Mouse (Mus musculus) hindbrain, postnatal 0 days (tissue): ENCODE measurements around the gene Palm2. TPM values are rescaled to one million over a fixed set of nuclear protein-coding genes. Genes with fewer than 3 reads are reported as not detected.

Source experiments
- ATAC-seq: fragments of 200-750 bp; cut with Nextera tagmentation; 2 replicates; pipeline ENCODE4 v1.8.0; 2017; ENCODE audit warnings: mild to moderate bottlenecking, moderate TSS enrichment, moderate library complexity
- DNase-seq: peaks from one replicate; pipeline ENCODE4 v3.0.0-alpha.2; 2015; ENCODE audit warnings: low spot score
- H3K27ac ChIP-seq: fragments of 300-500 bp; sonication (generic); 2 replicates; pipeline ENCODE4 v1.5.1; 2014; ENCODE audit warnings: mild to moderate bottlenecking
- H3K27me3 ChIP-seq: fragments of 300-500 bp; sonication (generic); 2 replicates; pipeline ENCODE4 v1.6.1; 2014; ENCODE audit warnings: low read length, mixed read lengths; ENCODE audit not compliant: insufficient read depth
- H3K36me3 ChIP-seq: fragments of 300-500 bp; sonication (generic); 2 replicates; pipeline ENCODE4 v1.6.1; 2014; ENCODE audit warnings: low read length, mixed read lengths; ENCODE audit not compliant: insufficient read depth
- H3K4me1 ChIP-seq: fragments of 300-500 bp; sonication (generic); 2 replicates; pipeline ENCODE4 v1.6.1; 2014; ENCODE audit warnings: antibody characterized with exemption, low read length, mixed read lengths; ENCODE audit not compliant: insufficient read depth
- H3K4me2 ChIP-seq: fragments of 300-500 bp; sonication (generic); 2 replicates; pipeline ENCODE4 v1.6.1; 2014; ENCODE audit warnings: low read depth, mild to moderate bottlenecking, low read length, moderate library complexity, mixed read lengths
- H3K4me3 ChIP-seq: fragments of 300-500 bp; sonication (generic); 2 replicates; pipeline ENCODE4 v1.5.1; 2014; ENCODE audit warnings: low read length
- H3K9ac ChIP-seq: fragments of 300-500 bp; sonication (generic); replicated peaks from 2 replicates; pipeline ENCODE4 v1.6.1; 2014; ENCODE audit warnings: mild to moderate bottlenecking, low read length, moderate library complexity, mixed read lengths
- H3K9me3 ChIP-seq: fragments of 300-500 bp; sonication (generic); 2 replicates; pipeline ENCODE4 v1.6.1; 2016; ENCODE audit warnings: low read length, mixed read lengths
- CTCF ChIP-seq: IDR thresholded peaks from 2 replicates; pipeline ENCODE4 v1.5.1; 2016; ENCODE audit warnings: antibody characterized with exemption, control low read depth, low read depth
- WGBS: fragments of 180-500 bp; shearing (Covaris S2); extraction: QIAGEN DNeasy Blood & Tissue Kit; methylation state at CpG from one replicate; pipeline ENCODE4 v1.1.7; 2014; 5-methylcytosine and 5-hydroxymethylcytosine counted together
- polyA plus RNA-seq: library from polyadenylated mRNA; unstranded; fragments of >200 nt; fragmentation: Nextera tagmentation; extraction: Ambion mirVana; gene quantifications from 2 replicates; pipeline ENCODE4 v1.2.1, GENCODE M21; 2015
- total RNA-seq: library from RNA; depleted of rRNA; stranded (reverse); fragments of >200 nt; gene quantifications from 2 replicates; pipeline ENCODE4 v1.2.3, GENCODE M21; 2014; rRNA removed

The Palm2 gene
- total and polyA plus RNA-seq, 2 experiments from 2014 or later, result 15.4 to 19.9 TPM

- H3K9me3 ChIP-seq, result no peaks in the 10 kb centered on the region
- DNase-seq, result no peak
- H3K4me2 ChIP-seq, result no peak overlapping the region
- TF ChIP-seq CTCF, result no peak
- H3K9ac ChIP-seq, result no peak overlapping the region
- H3K4me3 ChIP-seq, result no peak overlapping the region
- no peaks in the 10 kb centered on the region for H3K36me3 ChIP-seq
- H3K4me1 ChIP-seq, result no peaks in the 10 kb centered on the region
- 91% methylated on average over 11 of the region's 11 CpGs for WGBS
- H3K27ac ChIP-seq, result no peak overlapping the region
- no peaks in the 10 kb centered on the region for H3K27me3 ChIP-seq
- ATAC-seq, result no peak
These were observed 321.0 kb downstream of the Palm2 start for GRCm38 (mm10) chr4:57755085-57755484.

- no peaks in the 10 kb centered on the region for H3K27me3 ChIP-seq
- H3K4me3 ChIP-seq, result no peak overlapping the region
- H3K27ac ChIP-seq, result no peak overlapping the region
- TF ChIP-seq CTCF, result no peak
- no peak overlapping the region for H3K4me2 ChIP-seq
- 39% methylated on average over 11 of the region's 11 CpGs for WGBS
- no peaks in the 10 kb centered on the region for H3K9me3 ChIP-seq
- DNase-seq (no peak), ATAC-seq (no peak)
- H3K36me3 ChIP-seq, result no peaks in the 10 kb centered on the region
- H3K9ac ChIP-seq, result no peak overlapping the region
- H3K4me1 ChIP-seq, result 0 out of 2 replicates have a peak, but pooled peaks cover 3% of the 10 kb centered on the region
These were observed 323.9 kb downstream of the Palm2 start for GRCm38 (mm10) chr4:57757997-57758396.

Other genes starting within 250 kb of the Palm2 start
- gene Ptpn3, start 132.4 kb upstream of the Palm2 start, total RNA-seq, result 3.2 and 10.1 TPM in 2 replicates
- 2.8 and 3.4 TPM in 2 replicates for gene Ptpn3, start 132.4 kb upstream of the Palm2 start, polyA plus RNA-seq
- 7.5 and 9.7 TPM in 2 replicates for gene Pakap, start 133.9 kb downstream of the Palm2 start, total RNA-seq
- 13.1 and 14.3 TPM in 2 replicates for gene Pakap, start 133.9 kb downstream of the Palm2 start, polyA plus RNA-seq